Mouse (Mus musculus): ENCODE measurements around the gene Mprip.

- TF ChIP-seq CTCF (IDR thresholded peaks at IDR 0.05; ENCODE audit: extremely low read depth, insufficient read depth, low read length) (no peak), POLR2A (IDR thresholded peaks at IDR 0.05; ENCODE audit: extremely low read depth, insufficient read depth, low read length) (no peak)
Measured at GRCm38 (mm10) chr11:59743307-59743706, 82.2 kb downstream of the Mprip start.
